Mouse (Mus musculus) liver, embryonic 14.5 days (tissue): ENCODE measurements at regions not wholly inside any gene's neighbourhood (a gene's known extent, or its start where the extent isn't known, plus 50 kb on each side); places are given as distances from the start of the nearest gene placed in this dataset.
"Not testable (repeated sequence)": the region's sequence is repeated elsewhere in the genome, so short reads cannot be mapped to it uniquely, and the experiment has no call there.

Experiments
- ATAC-seq: fragments of 200-750 bp; cut with Nextera tagmentation; 2 replicates; pipeline ENCODE4 v1.8.0; 2017; ENCODE audit warnings: moderate number of reproducible peaks, mild to moderate bottlenecking, moderate library complexity; ENCODE audit not compliant: insufficient read depth
- DNase-seq, 3 experiments: peaks; one replicate each; pipeline ENCODE4 v3.0.0-alpha.2; 2012 to 2013; ENCODE audit warnings: low read depth in 3 of 3, low spot score in 3 of 3
- H3K27ac ChIP-seq: fragments of 300-500 bp; sonication (generic); 2 replicates; pipeline ENCODE4 v1.5.1; 2014; ENCODE audit warnings: moderate library complexity, mild to moderate bottlenecking, control low read depth, inconsistent platforms
- H3K27me3 ChIP-seq: fragments of 300-500 bp; sonication (generic); 2 replicates; pipeline ENCODE4 v1.6.1; 2014; ENCODE audit warnings: mild to moderate bottlenecking, low read length, moderate library complexity; ENCODE audit not compliant: control insufficient read depth, insufficient read depth
- H3K36me3 ChIP-seq: fragments of 300-500 bp; sonication (generic); replicated peaks from 2 replicates; pipeline ENCODE4 v1.6.1; 2014; ENCODE audit warnings: low read depth; ENCODE audit not compliant: control insufficient read depth, insufficient read depth
- H3K4me1 ChIP-seq, 2 experiments: fragments of 200-500 bp in 1 of 2; fragments of 300-500 bp in 1 of 2; sonication (generic) in 1 of 2; replicated peaks; 2 replicates each; pipeline ENCODE4 v1.6.1; 2012 to 2014; ENCODE audit warnings: antibody characterized with exemption in 1 of 2, inconsistent platforms in 1 of 2, low read length in 1 of 2; ENCODE audit not compliant: control insufficient read depth in 2 of 2, insufficient read depth in 2 of 2
- H3K4me2 ChIP-seq: fragments of 300-500 bp; sonication (generic); 2 replicates; pipeline ENCODE4 v1.6.1; 2014; ENCODE audit warnings: low read depth, mild to moderate bottlenecking, control low read depth, moderate library complexity
- H3K4me3 ChIP-seq, 2 experiments: fragments of 200-500 bp in 1 of 2; fragments of 300-500 bp in 1 of 2; sonication (generic) in 1 of 2; 2 replicates each; pipeline ENCODE4 v1.5.1; 2012 to 2014; ENCODE audit warnings: low read depth in 2 of 2, low read length in 2 of 2, mild to moderate bottlenecking in 2 of 2, control low read depth in 1 of 2, inconsistent platforms in 1 of 2, moderate library complexity in 1 of 2; ENCODE audit not compliant: insufficient read depth in 1 of 2
- H3K9ac ChIP-seq: fragments of 300-500 bp; sonication (generic); replicated peaks from 2 replicates; pipeline ENCODE4 v1.6.1; 2014; ENCODE audit warnings: mild to moderate bottlenecking, control low read depth, moderate library complexity
- H3K9me3 ChIP-seq: fragments of 300-500 bp; sonication (generic); 2 replicates; pipeline ENCODE4 v1.6.1; 2016; ENCODE audit warnings: low read length, mixed read lengths; ENCODE audit not compliant: control insufficient read depth
- CTCF ChIP-seq: IDR thresholded peaks from 2 replicates; pipeline ENCODE4 v1.5.1; 2016; ENCODE audit warnings: antibody characterized with exemption, low read depth, control low read depth
- EP300 ChIP-seq: IDR thresholded peaks from 2 replicates; pipeline ENCODE4 v1.6.1; 2016; ENCODE audit warnings: antibody characterized with exemption, low read depth
- WGBS: fragments of 180-500 bp; shearing (Covaris S2); extraction: QIAGEN DNeasy Blood & Tissue Kit; methylation state at CpG from one replicate; pipeline ENCODE4 v1.1.7; 2014; ENCODE audit not compliant: insufficient replicate concordance; 5-methylcytosine and 5-hydroxymethylcytosine counted together

DNA sequence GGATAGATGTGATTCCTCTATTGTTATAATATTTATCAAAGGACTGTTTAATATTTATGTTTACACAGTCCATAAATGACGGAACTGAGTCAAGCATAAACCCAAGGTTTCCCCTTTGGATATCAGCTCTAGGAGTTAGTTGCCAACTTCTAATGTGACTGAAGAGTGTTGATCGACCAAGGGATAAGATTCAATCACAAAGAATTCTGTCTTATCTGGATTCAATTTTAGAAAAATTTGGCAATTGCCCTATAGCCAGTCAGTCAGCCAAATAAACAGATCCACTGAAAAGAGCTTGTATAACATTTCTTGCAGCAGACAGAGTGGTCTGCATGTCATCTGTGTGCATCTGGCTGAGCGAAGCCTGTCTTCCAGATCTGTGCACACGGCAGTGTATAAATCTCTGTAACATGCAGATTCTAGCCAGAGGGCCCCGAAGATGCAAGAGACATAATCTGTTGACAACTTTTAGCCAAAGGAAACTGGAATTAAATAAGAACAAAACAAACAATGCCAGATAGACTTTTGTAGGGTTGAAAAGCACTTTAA lies 387.6 kb upstream of the 1700008P02Rik start:
- H3K9me3 ChIP-seq, result no peaks in the 10 kb centered on the region
- no peak overlapping the region for H3K27ac ChIP-seq
- no peak for ATAC-seq
- H3K4me3 ChIP-seq, result no peak overlapping the region
- H3K4me1 ChIP-seq, result no peaks in the 10 kb centered on the region
- H3K27me3 ChIP-seq, result no peaks in the 10 kb centered on the region
- no peak for DNase-seq
- H3K4me2 ChIP-seq, result no peak overlapping the region
- H3K36me3 ChIP-seq, result no peaks in the 10 kb centered on the region
- 59% methylated on average over 5 of the region's 5 CpGs for WGBS
- H3K9ac ChIP-seq, result no peak overlapping the region
- TF ChIP-seq CTCF (no peak), EP300 (no peak)

DNA sequence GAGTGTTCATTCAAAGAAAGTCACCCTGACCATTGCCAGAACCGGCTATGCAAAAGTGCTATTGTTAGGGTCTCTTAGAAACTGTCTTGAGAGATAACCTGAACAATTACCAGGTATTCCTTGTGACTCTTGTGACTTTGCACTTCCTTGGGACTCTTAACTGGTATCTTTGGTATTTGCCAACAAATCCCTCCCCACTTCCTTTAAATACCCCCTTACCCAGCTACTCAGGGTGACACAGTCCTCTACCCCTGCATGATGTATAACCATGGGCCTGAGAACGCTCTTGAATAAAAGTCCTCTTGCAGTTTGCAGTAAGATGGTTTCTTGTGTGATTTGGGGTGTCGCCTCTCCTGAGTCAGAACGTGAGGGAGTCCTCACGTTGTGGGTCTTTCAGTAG lies 371.5 kb upstream of the 1700008P02Rik start:
- WGBS, result 61% methylated on average over 5 of the region's 5 CpGs
- not testable (repeated sequence) for ATAC-seq

DNA sequence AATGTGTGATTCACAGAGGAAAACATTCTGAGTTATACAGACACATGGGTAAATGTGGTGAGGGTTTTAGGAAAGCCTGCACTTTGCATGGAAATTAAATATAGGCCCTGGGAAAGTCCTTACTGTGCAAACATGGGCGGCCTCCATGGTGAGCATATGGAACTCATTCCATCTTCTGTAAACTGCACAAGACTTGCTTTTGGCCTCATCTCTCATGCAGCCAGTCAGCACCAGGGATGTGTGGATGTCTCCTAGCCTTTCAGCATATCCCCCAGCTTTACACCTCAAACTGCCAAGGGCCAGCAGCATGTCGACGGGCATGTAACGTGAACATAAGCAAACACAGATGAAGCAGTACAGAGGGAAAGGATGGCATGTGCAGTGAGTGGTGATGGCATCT lies 364.7 kb upstream of the 1700008P02Rik start:
- no peak for DNase-seq
- no peak overlapping the region for H3K4me3 ChIP-seq
- H3K4me1 ChIP-seq, result no peaks in the 10 kb centered on the region
- no peaks in the 10 kb centered on the region for H3K9me3 ChIP-seq
- H3K27me3 ChIP-seq, result no peaks in the 10 kb centered on the region
- TF ChIP-seq CTCF (no peak), EP300 (no peak)
- no peak overlapping the region for H3K27ac ChIP-seq
- 74% methylated on average over 4 of the region's 4 CpGs for WGBS
- ATAC-seq, result no peak
- H3K9ac ChIP-seq, result no peak overlapping the region
- no peaks in the 10 kb centered on the region for H3K36me3 ChIP-seq
- no peak overlapping the region for H3K4me2 ChIP-seq

More for the DNA sequence above, 371.5 kb upstream of the 1700008P02Rik start:
- not testable (repeated sequence) for H3K4me3 ChIP-seq, H3K27me3 ChIP-seq, DNase-seq, H3K4me2 ChIP-seq, H3K36me3 ChIP-seq, H3K27ac ChIP-seq, H3K9ac ChIP-seq, H3K9me3 ChIP-seq, H3K4me1 ChIP-seq

DNA sequence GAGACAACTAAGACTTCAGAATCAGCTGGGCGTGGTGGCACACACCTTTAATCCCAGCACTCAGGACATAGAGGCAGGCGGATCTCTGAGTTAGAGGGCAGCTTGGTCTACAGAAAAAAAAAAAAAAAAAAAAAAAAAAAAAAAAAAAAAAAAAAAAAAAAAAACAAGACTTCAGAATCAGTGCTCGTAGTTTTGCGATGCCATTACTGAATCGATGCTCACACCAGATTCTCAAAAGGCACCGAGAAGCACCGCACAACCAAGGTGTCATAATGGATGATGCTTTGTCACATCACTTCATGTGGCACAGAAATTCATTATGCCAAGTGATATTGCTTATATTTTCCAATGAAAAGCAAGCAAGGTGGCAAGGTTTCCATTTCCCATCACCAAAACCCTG lies 337.4 kb upstream of the 1700008P02Rik start:
- no peak overlapping the region for H3K4me3 ChIP-seq
- H3K9me3 ChIP-seq, result no peaks in the 10 kb centered on the region
- H3K27ac ChIP-seq, result no peak overlapping the region
- H3K9ac ChIP-seq, result no peak overlapping the region
- ATAC-seq (no peak), DNase-seq (no peak)
- H3K27me3 ChIP-seq, result no peaks in the 10 kb centered on the region
- H3K36me3 ChIP-seq, result no peaks in the 10 kb centered on the region
- no peaks in the 10 kb centered on the region for H3K4me1 ChIP-seq
- WGBS, result 71% methylated on average over 7 of the region's 7 CpGs
- TF ChIP-seq EP300 (no peak), CTCF (no peak)
- H3K4me2 ChIP-seq, result no peak overlapping the region

DNA sequence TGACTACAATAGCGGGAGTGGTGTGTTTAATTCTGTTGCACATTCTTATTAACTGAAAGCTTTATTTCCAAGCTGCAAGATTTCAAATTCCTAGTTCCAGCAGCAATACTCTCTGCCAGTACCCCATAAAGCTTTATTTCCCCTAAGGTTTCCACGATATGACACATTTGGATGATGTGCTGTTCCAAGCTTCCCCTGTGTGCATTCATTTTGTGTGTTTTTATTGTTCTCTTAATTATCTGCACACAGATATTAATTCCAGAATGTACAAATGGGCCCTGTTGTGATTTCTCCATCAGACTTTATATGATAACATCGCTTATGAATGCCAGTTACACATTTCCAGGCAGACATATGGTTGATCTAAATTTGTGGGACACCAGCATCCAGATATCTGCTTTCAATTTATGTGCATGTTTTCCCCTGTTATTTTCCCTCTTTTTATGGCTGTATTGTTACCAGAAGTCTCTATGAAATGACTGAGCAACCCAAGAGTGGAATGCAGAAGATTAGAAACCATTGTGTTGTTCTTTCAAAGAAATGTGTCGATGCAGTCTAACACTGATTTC lies 312.4 kb upstream of the 1700008P02Rik start:
- no peak for DNase-seq
- Histone ChIP-seq H3K27me3 (no peaks in the 10 kb centered on the region), H3K27ac (no peak overlapping the region), H3K4me3 (no peak overlapping the region), H3K4me2 (no peak overlapping the region), H3K9me3 (no peaks in the 10 kb centered on the region), H3K36me3 (no peaks in the 10 kb centered on the region), H3K9ac (no peak overlapping the region), H3K4me1 (no peaks in the 10 kb centered on the region)
- TF ChIP-seq CTCF (no peak), EP300 (no peak)
- ATAC-seq, result no peak
- WGBS, result 55% methylated on average over 4 of the region's 4 CpGs
